Mouse (Mus musculus): ENCODE measurements around the gene Gm10118.

Gm10118 gene

GRCm38 (mm10) chr10:63927334-63927733 lies at the start of gene Gm10118:
Gene Gm10118, minus strand, starts transcription at chr10:63927434.
- no peak for DNase-seq (ENCODE audit: low spot score)

DNA sequence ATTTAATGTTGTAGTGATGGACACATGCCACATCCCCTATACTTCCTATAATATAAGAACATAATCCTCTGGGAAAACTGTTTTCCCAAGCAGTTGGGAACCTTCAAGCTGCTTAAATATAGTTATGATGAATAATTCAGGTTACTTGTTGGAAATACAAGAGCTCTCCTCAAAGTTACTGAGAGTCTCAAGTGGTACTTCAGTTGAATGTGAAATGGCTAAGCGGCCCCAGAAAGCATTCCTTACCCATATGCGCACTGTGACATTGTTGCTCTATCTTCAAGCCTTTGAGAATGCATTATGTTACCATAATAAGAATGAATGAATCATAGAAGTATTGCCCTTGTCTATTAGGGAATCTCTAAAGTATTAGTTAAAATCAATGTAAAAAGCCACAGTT lies 45.1 kb upstream of the Gm10118 start:
- no peak for DNase-seq (ENCODE audit: low spot score)

DNA sequence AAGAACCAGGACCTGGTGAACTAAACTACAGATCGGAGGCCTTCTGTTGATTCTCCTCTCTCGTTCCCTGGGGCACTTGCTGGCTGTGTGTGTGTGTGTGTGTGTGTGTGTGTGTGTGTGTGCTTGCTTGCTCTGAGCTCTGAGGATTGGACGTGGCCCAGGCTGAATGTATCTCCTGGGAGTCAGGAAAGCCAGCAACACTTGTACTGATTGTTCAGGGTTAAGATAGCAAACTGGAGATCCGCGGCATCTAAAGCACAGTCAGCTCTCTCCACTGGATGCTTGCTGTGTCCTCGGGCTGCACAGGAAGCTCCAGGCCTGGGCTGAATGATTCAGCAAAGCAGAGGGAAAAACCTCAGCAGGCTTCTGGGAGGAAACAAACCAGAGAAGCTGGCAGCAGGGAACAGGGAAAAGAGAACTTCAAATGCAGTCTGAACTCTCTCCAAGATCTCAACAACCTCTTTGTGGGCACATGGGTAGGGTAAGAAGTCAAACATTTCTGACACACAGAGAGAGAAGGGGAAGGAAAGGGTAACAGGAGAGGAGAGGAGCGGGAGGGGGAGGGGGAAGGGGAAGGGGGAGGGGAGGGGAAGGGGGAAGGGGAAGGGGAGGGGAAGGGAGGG lies 27.2 kb upstream of the Gm10118 start:
- DNase-seq (ENCODE audit: low spot score), result no peak

DNA sequence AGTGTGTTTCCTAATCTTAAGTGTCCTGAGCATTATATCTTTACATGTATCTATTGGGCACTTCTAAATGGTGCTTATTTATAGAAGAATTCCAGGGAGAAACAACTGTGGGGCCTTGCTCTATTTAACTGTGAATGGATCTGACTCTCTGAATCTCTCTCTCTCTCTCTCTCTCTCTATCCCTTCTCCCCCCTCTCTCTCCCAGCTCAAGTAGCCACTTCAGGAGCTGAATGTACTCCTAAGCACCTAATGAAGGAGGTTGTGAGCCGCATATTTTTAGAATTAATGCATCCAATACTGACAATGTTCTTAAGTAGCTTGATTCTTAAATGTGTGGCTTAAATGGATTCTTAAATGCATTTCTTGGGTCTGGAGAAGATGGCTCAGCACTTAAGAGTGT lies 24.2 kb upstream of the Gm10118 start:
- DNase-seq (ENCODE audit: low spot score), result no peak

GRCm38 (mm10) chr10:63950867-63951266 lies 23.6 kb upstream of the Gm10118 start:
- DNase-seq (ENCODE audit: low spot score), result no peak

- DNase-seq (ENCODE audit: low spot score), result no peak
These were observed 20.0 kb upstream of the Gm10118 start for GRCm38 (mm10) chr10:63947266-63947665.

DNA sequence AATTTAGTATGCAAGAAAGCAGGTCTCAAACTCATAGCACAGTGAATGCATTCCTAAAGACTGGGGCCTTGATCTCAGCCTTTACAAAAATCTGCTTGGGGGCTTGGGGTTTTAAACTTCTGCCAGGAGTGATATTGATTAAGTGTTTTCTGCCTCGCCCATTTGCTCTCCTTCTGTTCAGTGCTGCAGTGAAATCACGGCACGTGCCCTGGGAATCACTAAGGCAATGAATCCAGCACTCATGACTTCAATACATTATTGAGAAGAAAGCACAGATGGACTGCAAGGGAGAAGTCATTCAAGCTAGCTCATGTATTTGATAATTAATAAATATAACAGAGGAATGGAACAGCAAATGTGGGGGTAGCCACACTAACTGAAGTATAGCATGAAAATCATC lies 18.3 kb upstream of the Gm10118 start:
- DNase-seq (ENCODE audit: low spot score), result no peak

DNA sequence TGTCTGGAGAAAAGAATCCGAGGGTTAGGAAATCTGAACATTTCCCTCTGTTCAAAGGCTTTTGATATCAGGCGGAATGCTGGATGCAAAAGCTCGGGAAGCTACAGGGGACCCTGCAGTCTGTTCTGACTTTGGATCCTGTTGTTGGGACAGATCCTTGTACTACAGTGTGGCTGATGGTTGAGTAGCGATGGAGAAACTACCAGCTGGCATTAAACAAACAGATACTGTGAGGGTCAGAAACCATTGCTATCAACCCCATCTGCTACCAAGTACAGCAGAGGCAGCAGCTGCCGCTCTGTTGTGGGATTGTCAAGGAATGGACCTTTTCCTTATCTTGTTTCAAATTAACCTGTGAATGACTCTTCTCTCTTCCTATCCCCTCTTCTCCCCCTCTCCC lies 6.7 kb upstream of the Gm10118 start:
- DNase-seq (ENCODE audit: low spot score), result no peak

DNA sequence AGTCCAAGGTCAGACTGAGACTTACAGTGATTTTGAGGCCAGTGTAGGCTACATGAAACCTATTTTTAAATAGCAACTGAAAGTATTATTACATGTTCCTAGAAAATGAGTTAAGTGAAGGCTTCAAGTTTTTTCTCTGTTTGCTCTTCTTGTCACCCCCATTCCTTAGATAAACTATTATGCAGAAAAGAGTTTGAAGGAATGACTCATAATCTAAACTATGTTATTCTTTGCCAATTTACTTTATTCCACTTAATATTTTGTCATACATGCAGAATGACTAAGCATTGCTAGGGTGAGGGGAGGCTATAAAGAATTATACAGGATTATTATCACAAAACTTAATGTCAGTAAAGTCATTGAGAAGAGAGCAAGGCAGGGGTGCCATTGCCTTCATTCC lies 18.4 kb downstream of the Gm10118 start:
- no peak for DNase-seq (ENCODE audit: low spot score)

DNA sequence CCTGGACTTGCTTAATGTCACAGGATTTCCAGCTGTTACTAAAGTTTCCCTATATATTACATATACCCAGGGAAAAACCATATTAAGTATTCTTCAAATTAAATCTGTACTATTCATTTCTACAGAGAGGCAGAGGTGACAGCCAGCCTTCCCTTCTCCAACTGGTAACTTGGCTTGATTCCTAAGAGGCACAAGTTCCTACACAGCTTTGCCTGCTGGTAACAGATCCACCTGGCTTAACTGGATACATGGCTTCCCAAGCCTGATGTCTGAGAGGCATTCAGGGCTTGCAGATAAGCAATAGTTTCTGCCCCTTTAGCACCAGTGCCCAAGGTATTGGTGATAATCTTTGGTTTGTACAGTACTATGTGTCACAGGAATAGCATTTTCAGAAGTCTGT lies 27.3 kb downstream of the Gm10118 start:
- no peak for DNase-seq (ENCODE audit: low spot score)

- DNase-seq (ENCODE audit: low spot score), result no peak
These were observed 32.6 kb downstream of the Gm10118 start for GRCm38 (mm10) chr10:63894612-63895011.

GRCm38 (mm10) chr10:63886449-63887088 lies 40.7 kb downstream of the Gm10118 start:
- no peak for DNase-seq (ENCODE audit: low spot score)

DNA sequence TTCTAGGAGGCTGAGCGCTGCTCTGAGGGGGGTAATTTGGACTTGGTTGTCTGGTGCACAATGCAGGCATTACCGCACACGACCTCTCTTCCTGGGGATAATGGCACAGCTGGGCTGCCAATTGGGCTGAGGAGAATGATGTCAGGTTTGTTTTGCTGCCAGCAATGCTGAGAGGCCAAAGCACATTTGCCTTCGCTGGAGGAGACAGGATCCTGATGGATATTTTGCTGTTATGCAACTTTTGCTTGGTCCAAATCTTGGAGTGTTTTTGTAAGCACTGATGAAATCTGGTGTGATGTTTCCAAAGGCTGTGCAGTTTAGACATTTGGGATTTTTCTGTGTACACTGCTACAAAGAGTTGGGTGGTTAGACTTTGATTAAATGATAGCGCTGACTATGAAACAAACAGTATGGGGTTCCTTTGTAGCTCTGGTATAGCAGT lies 46.8 kb downstream of the Gm10118 start:
- DNase-seq (ENCODE audit: low spot score), result no peak
